Mouse (Mus musculus) CH12.LX (cell line): ENCODE results near the gene Ptprf.

Experiments used
- CTCF ChIP-seq, 2 experiments: IDR thresholded peaks in 1 of 2; conservative IDR thresholded peaks in 1 of 2; 2 replicates each; pipeline ENCODE4 v1.5.1; 2011 to 2012; ENCODE audit warnings: low read depth in 2 of 2, low read length in 2 of 2, improper control_type of control experiment in 1 of 2, inconsistent platforms in 1 of 2, mild to moderate bottlenecking in 1 of 2, moderate library complexity in 1 of 2
- GABPA ChIP-seq: IDR thresholded peaks from 2 replicates; pipeline ENCODE4 v1.6.1; 2012; ENCODE audit warnings: low read depth, low read length, improper control_type of control experiment, inconsistent platforms; ENCODE audit not compliant: insufficient replicate concordance
- HCFC1 ChIP-seq: IDR thresholded peaks from 2 replicates; pipeline ENCODE4 v1.6.1; 2012; ENCODE audit warnings: low read depth, mild to moderate bottlenecking, inconsistent platforms, low read length, improper control_type of control experiment
- KAT2A ChIP-seq: IDR thresholded peaks from 2 replicates; pipeline ENCODE4 v1.6.1; 2012; ENCODE audit warnings: low read length, improper control_type of control experiment, inconsistent platforms; ENCODE audit not compliant: insufficient replicate concordance
- UBTF ChIP-seq: IDR thresholded peaks from 2 replicates; pipeline ENCODE4 v1.6.1; 2012; ENCODE audit warnings: low read depth, mild to moderate bottlenecking, inconsistent platforms, low read length, improper control_type of control experiment, moderate library complexity
- USF2 ChIP-seq: conservative IDR thresholded peaks from 2 replicates; pipeline ENCODE4 v1.6.1; 2011; ENCODE audit warnings: low read depth, low read length, improper control_type of control experiment

DNA sequence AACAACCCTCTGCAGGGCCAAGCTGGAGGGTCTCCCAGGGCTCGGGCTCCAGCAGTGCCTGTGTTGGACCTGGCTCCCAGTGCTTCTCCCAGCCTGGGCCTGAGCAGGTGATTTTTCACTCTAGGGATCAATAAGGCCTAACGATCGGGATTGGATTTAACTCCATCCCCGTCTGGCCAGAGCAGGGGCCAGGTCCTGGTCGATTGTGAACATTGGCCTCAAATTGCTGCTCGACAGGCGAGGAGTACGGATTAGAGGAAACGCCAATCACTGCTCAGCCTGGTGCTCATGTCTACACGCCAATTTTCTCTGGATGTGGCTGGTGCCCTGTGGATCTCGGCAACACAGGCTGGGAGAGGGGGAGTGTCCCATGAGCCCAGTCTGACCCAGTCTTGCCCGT lies 63.8 kb downstream of the Ptprf start:
- TF ChIP-seq GABPA (no peak), KAT2A (no peak), HCFC1 (no peak), USF2 (no peak), UBTF (no peak), CTCF (conservative IDR thresholded peaks at IDR 0.05 in 1 of 2, IDR thresholded peaks at IDR 0.05 in 1 of 2; ENCODE audit: low read depth in 2 of 2, low read length in 2 of 2) (no peak)
